In genomic region chr12:97161429-97161828, GRCm38 (mm10) we compare ENCODE assay signal across 25 mouse cellular contexts.
DNase-seq lines count a peak whose midpoint lies in the region; ATAC-seq and TF ChIP-seq lines count a peak whose summit lies in the region.
"Had no signal": no experiment of that assay in that cellular context is flagged by ENCODE, and none has a peak within 500 bp of the region (broad histone marks: within the 10 kb centered on the region; RNA-seq: fewer than 3 reads in every experiment).

No protein-coding gene starts in this region.

- no peak; the same call in 1 of the 2 replicates for ATAC-seq in midbrain, embryonic 14.5 days (ENCODE audit: low FRiP score, low TSS enrichment)
- no peak for ATAC-seq in midbrain, embryonic 15.5 days (replicated peaks)
- ATAC-seq: inflammation-experienced regulatory T-cells, adult 6 months had no signal

- no peaks in the 10 kb centered on the region for H3K36me3 ChIP-seq in midbrain, embryonic 14.5 days (ENCODE audit: control insufficient read depth, insufficient read depth, low read length)
- H3K36me3 ChIP-seq in midbrain, embryonic 15.5 days (replicated peaks): no peaks in the 10 kb centered on the region
- H3K36me3 ChIP-seq: forebrain, embryonic 10.5 days; heart, embryonic 13.5 days; liver, embryonic 15.5 days; lung, embryonic 15.5 days; neural tube, embryonic 13.5 days; stomach, embryonic 15.5 days had no signal

- H3K27me3 ChIP-seq in midbrain, embryonic 14.5 days (ENCODE audit: control insufficient read depth, insufficient read depth, low read length): no peaks in the 10 kb centered on the region
- no peaks in the 10 kb centered on the region for H3K27me3 ChIP-seq in midbrain, embryonic 15.5 days (replicated peaks)
- H3K27me3 ChIP-seq: heart, embryonic 13.5 days; liver, embryonic 15.5 days; lung, embryonic 15.5 days; megakaryocyte, embryonic 14.5 days; neural tube, embryonic 13.5 days; stomach, embryonic 15.5 days had no signal

- H3K9ac ChIP-seq in midbrain, embryonic 14.5 days (replicated peaks; ENCODE audit: low read length): no peak overlapping the region
- no peak overlapping the region for H3K9ac ChIP-seq in midbrain, embryonic 15.5 days
- H3K9ac ChIP-seq: heart, embryonic 13.5 days; hindbrain, embryonic 14.5 days; liver, embryonic 15.5 days; lung, embryonic 15.5 days; neural tube, embryonic 13.5 days; stomach, embryonic 15.5 days had no signal

- TF ChIP-seq CTCF in brain, embryonic 14.5 days (IDR thresholded peaks at IDR 0.05; ENCODE audit: borderline replicate concordance, extremely low read depth, insufficient read depth, insufficient read length): no peak

- H3K27ac ChIP-seq in midbrain, embryonic 14.5 days (replicated peaks; ENCODE audit: low read depth, low read length): no peak overlapping the region
- no peak overlapping the region for H3K27ac ChIP-seq in midbrain, embryonic 15.5 days
- H3K27ac ChIP-seq: forebrain, embryonic 10.5 days; heart, adult 2 months; heart, embryonic 13.5 days; hindbrain, embryonic 14.5 days; liver, embryonic 15.5 days; lung, embryonic 15.5 days; neural tube, embryonic 13.5 days; stomach, embryonic 15.5 days had no signal

- no peaks in the 10 kb centered on the region for H3K9me3 ChIP-seq in midbrain, embryonic 14.5 days (ENCODE audit: control insufficient read depth, low read length)
- no peaks in the 10 kb centered on the region for H3K9me3 ChIP-seq in midbrain, embryonic 15.5 days
- H3K9me3 ChIP-seq: forebrain, embryonic 10.5 days; heart, embryonic 13.5 days; liver, embryonic 15.5 days; lung, embryonic 15.5 days; neural tube, embryonic 13.5 days; stomach, embryonic 15.5 days had no signal

- no peak overlapping the region for H3K4me2 ChIP-seq in midbrain, embryonic 14.5 days (ENCODE audit: low read length)
- no peak overlapping the region for H3K4me2 ChIP-seq in midbrain, embryonic 15.5 days
- H3K4me2 ChIP-seq: heart, embryonic 13.5 days; hindbrain, embryonic 14.5 days; liver, embryonic 15.5 days; lung, embryonic 15.5 days; neural tube, embryonic 13.5 days; stomach, embryonic 15.5 days had no signal

- DNase-seq in kidney, postnatal 10 days: peak; percentile 7
- DNase-seq in kidney, postnatal 36 days: no peak
- DNase-seq in midbrain, embryonic 14.5 days: peak; percentile 19
- peak; percentile 58 for DNase-seq in brain, embryonic 14.5 days (ENCODE audit: low read depth)
- DNase-seq in adrenal gland, postnatal 36 days: no peak
- no peak for DNase-seq in cerebellum, adult 11-12 months
- DNase-seq: adrenal gland, postnatal 14 days; cerebellum, adult 18-20 months; cerebellum, postnatal 14 days; gastrocnemius, postnatal 25 days; heart, adult 2 months; kidney, adult 2 months; liver; lung, postnatal 36 days; thymus, postnatal 25 days had no signal

- TF ChIP-seq POLR2A in brain, embryonic 14.5 days (IDR thresholded peaks at IDR 0.05; ENCODE audit: borderline replicate concordance, extremely low read depth, insufficient read depth, insufficient read length, poor library complexity, severe bottlenecking): no peak

- 66% methylated on average over 9 of the region's 9 CpGs for WGBS in midbrain, embryonic 14.5 days
- 61% methylated on average over 9 of the region's 9 CpGs for WGBS in midbrain, embryonic 15.5 days

- H3K4me1 ChIP-seq in midbrain, embryonic 14.5 days (ENCODE audit: control insufficient read depth, insufficient read depth, low read length): no peaks in the 10 kb centered on the region
- H3K4me1 ChIP-seq in midbrain, embryonic 15.5 days: no peaks in the 10 kb centered on the region
- H3K4me1 ChIP-seq: forebrain, embryonic 10.5 days; liver, embryonic 15.5 days; lung, embryonic 15.5 days; megakaryocyte, embryonic 14.5 days; neural tube, embryonic 13.5 days; stomach, embryonic 15.5 days had no signal

- no peak overlapping the region for H3K4me3 ChIP-seq in midbrain, embryonic 14.5 days (replicated peaks; ENCODE audit: low read depth, low read length)
- no peak overlapping the region for H3K4me3 ChIP-seq in midbrain, embryonic 15.5 days
- H3K4me3 ChIP-seq: forebrain, embryonic 10.5 days; heart, adult 2 months; heart, embryonic 13.5 days; liver, embryonic 15.5 days; lung, embryonic 15.5 days; megakaryocyte, embryonic 14.5 days; neural tube, embryonic 13.5 days; stomach, embryonic 15.5 days had no signal

Comparison
In these comparisons a context has a peak if more than half of its experiments do, and no peak if none do; other contexts are left out.
1. DNase-seq: peak in kidney, postnatal 10 days (single experiment), midbrain, embryonic 14.5 days (single experiment) and brain, embryonic 14.5 days (single experiment); none in kidney, postnatal 36 days (0 of 2), adrenal gland, postnatal 36 days (0 of 2) and cerebellum, adult 11-12 months (single experiment).